Mouse (Mus musculus) gastrocnemius, adult 8-10 months (tissue): ENCODE results near the gene Rpl37. TPM values are rescaled to one million over a fixed set of nuclear protein-coding genes. Genes with fewer than 3 reads are reported as not detected.

ENCODE experiments used
- DNase-seq, 2 experiments: peaks; one replicate each; pipeline ENCODE4 v3.0.0; 2022; ENCODE audit warnings: low spot score in 2 of 2
- total RNA-seq, 4 experiments: library from RNA; stranded (reverse); gene quantifications; 2 replicates each; pipeline ENCODE4 v1.2.4; 2022

Rpl37 gene
- 100 to 1,000 TPM; 169 to 214 (median 203) TPM for total RNA-seq

DNA sequence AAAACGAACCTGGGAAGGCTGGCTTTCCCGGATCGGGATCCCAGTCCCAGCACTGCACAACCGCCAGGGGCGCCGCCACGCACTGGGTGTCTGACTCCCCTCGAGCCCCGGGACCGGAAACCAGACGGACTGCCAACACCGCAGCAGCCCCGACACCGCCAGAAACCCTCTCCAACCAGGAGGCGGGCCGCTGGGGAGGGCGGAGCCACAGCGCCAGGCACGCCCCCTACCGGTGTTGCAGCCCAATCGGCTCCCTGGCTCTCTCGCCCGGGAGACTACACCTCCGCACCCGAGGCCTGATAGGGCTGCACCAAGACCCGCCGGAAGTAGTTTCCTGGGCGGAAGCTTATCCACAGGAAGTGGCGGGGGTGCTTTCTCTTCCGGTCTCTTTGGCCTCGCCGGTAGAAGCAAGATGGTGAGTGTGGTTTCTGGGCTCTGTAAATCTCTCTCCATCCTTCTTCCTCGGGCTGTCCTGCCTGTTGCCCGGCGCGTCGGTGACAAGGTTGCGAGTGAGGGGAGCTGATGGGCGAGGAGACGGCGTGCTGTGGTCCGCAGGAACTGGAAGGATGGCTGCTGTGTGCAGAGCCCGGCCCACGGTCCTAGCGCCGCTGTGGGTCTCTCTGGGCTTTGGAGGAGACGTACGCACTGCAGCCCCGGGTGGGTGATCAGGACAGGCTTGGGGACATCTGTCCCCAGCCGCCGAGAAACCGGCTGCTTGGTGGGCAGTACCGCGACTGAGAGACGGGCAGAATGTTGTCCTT is at the start of gene Rpl37:
TSS of gene Rpl37 (plus strand) at position 376 of the 761 bp plus-strand sequence.
- peak; percentile 97 to 98 for DNase-seq

DNA sequence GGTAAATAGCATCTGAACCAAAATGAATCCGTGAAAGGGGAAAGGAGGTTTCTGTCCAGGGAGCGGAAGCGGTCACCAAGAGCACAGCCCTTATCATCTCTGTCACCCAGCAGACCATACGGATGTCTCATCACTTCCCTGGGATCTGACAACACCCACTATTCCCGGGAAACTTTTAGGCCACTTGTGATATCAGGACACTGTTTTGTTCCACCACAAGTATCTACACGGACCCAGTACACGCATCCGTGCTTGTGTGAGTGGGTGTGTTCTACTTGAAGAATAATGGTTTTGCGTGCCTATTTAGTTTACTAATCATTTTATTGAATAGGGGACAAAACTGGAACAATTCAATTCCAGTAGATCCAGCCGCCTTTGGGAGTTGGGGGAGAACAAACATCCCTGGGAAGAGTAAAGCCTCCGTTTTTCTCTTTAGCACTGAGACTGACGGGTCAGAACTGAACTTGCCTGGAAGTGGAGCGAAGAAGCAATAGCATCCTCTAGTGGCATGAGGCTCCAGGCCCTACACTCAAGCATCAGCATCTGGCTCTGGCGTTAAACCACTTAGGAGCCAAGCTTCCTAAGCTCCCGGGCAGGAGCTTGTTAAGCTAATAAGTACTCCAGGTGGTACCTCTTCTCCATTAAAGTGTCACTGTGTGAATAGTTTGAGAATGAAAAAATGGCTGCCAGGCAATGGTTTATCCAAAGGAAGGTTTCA is 47.5 kb upstream of the Rpl37 start:
- peak in 1 of 2 experiments; percentile 10 for DNase-seq

DNA sequence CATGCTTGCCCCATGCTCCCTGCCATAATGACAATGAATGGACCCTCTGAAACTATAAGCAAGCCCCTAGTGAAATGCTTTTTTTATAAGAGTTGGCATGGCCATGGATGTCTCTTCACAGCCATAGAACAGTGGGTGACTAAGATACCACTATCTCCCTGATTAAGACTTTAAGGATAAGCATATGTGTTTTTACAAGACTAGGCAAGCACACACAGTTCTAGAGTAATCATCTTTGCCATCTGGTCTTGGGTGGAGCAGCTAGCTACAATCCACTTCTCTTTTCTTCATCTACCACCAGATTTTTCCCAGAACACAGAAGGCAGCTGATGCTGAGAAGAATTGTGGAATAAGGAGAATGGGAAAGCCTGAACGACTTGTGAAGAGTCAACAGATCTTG is 35.2 kb upstream of the Rpl37 start:
- no peak for DNase-seq

DNA sequence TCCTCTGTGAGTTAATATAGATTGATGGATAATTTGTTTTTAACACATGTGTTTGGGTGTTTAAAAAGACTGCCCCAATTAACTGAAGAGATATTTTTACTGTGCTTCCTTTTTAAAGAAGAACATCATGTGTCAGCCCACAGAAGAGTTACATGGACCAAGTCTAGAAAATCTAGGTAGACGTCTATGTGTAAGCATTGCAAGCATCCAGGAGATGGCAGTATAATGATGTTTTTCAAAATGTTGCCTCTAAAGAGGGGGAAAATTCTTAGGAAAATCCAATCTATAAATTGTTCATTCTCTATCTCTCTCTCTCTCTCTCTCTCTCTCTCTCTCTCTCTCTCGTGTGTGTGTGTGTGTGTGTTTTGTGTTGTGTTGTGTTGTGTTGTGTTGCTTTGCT is 30.3 kb upstream of the Rpl37 start:
- no peak for DNase-seq

DNA sequence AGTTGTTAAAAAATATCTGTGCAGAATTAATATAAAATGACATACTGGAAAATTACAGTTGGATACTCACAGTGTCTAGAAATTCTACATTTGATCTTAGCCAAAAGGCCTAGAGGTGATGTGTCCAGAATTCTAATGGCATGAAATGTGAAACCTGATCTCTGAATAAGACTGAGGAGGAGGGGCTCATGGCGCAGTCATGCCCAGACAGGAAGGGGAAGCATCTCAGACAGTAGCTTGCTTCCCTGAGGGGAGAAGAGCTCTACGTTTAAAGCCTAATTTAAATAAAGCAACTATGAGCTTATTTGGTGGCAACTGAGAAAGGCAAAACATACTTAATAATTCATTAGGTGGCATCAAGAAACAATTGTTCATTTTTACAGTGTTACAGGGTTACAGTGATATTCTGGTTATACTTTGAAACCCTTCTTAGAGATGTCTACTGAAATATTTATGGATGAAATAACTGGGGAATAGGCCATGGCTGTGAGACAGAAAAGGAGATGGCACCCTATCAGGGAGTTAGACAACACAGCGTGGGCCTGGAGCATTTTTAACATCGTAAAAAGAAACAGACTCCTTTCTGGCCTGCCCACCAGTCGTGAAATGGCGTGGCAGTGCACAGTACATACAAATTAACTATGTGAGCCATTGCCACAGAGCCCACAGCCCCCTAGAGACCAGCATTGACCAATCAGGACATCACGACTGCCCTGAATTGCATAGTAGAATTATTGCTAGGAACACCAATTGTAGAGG is 27.4 kb upstream of the Rpl37 start:
- no peak for DNase-seq

DNA sequence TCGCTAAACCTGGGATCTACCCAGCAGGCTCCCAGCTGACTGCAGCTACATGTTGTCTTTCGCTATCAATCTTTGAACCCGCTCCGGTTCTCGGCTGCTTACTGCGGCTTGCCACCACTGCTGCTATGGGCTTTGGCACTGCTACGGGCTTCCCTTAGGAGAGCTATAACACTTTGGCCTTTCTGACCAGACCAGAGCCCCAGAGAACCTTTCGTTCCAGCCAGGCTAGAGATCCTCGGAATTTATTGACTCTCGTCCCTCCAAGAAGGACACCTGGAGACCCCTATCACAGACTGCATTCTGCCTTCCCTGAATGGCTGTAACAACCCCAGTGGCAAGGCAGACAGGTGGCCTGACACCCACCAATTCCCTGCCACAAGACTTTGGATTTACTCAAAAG is 26.3 kb upstream of the Rpl37 start:
- no peak for DNase-seq

DNA sequence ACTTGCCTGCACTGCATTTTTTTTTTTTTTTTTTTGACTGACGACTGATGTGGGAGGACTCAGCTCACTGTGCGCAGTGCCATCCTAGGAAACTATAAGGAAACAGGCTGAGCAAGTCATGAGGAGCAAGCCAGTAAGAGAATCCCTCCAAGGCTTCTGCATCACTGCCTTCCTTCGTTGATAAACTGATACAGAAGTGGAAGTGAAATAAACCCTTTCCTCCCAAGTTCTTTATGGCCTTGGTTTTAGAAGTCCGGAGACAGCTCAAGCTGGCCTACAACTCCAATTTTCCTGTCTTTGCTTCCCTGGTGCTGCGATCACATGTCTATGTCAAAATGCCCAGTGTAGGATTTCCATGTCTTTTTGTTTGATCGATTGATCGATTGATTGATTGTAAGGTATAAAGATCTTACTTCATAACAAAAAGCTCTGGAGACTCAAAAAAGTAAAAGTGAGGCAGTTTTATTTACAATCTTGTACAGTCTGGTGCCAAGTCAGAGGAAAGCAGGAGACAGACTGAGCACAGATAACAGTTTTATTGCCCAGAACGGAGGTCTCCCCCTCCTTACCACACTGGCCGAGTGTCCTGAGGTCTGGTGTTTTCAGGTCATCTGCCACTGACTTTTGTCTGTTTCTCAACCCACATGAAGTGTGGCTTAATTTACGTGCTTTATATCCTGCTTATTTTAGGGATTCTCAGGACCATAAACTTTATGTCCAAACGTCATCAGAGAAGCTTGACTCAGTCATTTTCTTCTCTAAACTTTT is 20.7 kb upstream of the Rpl37 start:
- no peak for DNase-seq

DNA sequence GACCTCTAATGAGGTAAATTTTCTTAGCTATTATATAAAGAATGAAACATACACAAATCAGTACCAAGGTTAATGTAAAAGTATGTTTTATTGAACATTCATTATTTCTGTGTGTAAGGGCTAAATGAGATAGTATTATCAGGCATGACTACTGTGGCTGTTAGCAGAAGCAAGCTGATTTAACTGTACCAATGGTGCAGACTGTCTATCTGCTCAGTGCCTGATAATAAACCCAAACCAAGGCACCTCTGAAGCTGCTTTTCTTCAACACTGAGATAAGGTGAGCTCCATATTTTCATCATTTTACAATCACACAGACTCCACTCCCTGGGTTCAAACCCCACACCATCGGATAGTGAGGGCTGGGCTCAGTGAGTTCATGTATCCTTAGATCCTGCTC is 19.1 kb upstream of the Rpl37 start:
- no peak for DNase-seq

DNA sequence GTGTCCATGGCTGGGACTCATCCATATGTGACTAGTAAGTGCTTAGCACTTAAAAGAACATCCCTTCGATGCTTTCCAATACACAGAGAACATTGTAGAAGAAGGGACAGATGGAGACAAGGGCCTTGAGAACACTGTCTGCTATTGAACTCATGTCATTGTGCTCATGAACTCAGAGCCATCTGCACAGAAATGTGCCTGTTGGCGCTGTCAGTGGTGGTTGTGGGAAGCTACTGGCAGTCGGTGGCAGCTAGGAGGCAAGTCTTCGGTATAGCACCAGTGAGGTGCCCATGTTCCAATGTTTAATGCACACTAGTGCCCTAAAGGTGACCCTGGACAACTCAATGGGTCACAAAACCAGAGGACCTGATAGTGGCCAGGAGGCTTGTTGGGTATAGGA is 14.1 kb upstream of the Rpl37 start:
- no peak for DNase-seq

DNA sequence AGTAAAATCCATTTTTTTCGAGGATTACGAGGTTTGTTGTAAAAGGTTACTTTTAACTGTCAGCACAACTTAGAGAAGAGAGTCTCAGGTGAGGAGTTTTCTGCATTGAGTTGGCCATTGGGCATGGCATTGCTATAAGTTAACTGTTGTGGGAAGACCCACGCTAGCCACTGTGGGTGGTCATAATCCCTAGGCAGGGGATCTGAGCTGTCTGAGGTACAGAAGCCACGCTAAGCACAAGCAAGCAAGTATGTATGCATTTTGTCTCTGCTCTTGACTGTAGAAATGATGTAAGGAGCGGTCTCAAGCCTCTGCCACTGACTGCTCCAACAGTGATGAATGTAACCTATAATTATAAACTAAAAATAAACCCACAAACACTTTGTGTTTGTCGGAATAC is 10.6 kb upstream of the Rpl37 start:
- no peak for DNase-seq

DNA sequence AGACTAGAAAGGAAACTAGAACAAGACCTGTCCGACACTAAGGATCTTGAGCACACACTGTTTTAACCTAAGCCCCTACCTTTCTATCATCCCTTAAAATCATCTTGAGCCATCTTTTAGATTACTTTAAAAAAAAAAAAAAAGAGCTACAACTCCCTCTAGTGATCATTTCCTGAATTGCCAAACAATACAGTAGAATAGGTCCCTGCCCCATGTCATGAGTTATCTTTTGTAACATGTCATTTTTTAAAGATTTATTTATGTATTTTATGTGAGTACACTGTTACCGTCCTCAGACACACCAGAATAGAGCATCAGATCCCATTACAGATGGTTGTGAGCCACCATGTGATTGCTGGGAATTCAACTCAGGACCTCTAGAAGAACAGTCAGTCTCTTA is 10.2 kb upstream of the Rpl37 start:
- DNase-seq: no peak

DNA sequence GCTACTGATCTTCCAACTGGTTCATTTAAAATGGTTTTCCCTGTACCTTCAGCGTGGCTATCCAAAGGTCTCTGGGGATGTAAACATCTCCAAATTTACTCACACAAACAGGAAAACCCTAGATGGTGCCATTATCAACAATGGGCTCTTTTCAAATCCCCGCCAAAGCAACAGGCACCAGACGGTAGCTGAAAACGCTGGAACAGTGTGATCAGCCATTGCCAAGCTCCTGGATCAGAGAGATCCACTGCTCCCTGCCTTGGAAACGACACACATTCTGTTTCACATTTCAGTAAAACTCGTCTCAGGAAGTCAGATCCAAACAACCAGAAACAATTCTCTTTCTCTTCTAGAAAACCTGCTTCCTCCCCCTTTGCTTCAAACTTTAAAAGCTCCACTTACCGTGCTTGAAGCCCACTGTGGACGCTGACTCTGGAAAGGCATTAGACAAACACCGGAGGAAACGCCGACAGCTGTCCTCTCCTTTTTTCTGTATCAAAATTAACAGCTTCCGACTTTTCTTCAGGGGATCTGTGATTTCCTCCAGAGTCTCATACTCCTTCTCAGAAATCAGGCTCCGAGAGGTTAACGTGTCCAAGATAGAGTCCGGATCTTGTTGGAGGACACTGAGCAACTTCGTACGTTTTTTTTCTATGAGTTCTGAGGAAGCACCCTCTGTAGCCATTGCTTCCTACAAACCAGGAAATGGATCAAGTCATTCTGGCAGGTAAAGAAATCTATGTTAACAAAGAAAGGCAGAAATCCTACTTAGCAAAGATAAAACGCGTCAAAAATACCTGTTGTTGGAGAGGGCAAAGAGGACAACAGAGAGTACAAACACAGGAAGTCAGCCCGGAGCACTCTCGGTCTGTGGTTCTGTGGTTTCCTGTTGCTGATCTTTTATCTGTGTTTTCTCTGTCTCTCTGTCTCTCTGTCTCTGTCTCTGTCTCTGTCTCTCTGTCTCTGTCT is 8.5 kb upstream of the Rpl37 start, which contains the start of gene Card6:
TSS of gene Card6 (minus strand) at position 854 of the 969 bp plus-strand sequence.
- no peak for DNase-seq

DNA sequence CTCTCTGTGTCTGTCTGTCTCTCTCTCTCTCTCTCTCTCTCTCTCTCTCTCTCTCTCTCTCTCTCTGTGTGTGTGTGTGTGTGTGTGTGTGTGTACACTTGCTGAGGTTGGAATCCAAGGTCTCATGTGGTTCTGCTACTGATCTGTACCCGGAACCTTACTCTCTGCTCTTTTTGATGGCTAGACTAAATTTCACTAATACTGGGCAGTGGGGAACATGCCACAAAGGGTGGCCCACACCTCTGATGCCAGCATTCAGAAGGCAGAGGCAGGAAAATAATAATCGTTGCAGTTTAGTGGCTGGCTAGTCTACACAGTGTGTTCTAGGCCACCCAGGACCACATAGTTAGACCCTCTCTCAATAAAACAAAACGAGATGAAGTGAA is 7.8 kb upstream of the Rpl37 start:
- DNase-seq: no peak

DNA sequence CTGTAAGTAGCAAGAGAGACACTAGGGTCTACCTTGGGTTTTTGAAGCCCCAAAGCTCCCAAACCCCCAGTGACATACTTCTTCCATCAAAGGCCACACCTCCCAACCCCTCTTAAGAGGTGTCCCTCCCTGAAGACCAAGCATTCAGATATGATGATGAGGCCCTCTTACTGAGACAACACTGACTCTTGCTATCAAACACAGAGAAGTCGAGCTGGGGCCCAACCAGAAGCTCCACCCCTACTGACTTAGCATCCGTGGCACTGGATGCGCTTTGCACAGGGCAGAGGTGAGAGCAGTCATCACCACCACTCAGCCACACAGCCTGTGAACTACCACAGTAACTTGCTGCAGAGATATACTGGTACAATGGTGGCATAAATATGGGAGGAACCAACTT is 3.8 kb upstream of the Rpl37 start:
- DNase-seq: no peak

DNA sequence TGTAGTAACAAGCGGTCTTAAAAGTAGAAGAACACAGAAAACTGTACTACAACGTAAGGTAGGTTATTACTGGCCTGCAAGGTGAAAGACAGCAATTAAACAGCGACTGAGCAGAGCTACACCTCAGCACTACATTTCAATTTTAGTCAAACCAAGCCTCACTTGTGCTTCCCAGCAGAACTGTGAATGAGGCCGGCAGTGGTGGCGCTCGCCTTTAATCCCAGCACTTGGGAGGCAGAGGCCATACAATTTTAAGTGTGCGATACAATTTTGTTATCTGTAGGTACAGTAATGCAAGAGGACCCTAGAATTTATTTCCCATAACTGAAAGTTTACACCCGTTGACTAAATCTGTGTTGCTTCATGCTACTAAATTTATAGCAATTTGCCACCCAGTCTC is 1.3 kb upstream of the Rpl37 start:
- DNase-seq: no peak

DNA sequence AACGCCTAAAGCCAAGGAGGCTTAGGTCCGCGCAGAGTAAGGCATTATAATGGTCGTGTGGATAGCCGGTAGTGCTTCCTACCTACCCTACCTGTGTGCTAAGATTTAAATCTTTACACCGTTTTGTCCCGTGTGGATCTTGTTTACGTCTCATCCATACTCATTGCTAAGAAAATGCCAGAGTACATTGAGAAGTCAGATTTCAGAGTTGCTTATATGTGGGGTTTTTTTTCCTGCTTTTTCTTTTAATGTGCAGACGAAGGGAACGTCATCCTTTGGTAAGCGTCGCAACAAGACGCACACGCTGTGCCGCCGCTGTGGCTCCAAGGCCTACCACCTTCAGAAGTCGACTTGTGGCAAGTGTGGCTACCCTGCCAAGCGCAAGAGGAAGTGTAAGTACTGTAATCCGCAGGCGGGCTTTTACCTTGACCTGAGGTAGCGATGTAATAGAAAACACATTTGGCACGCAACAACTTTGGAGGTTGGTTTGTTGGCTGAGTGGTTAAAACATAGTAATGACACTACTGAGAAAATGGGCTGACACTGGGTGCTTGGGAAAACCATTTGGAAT is 671 bp downstream of the Rpl37 start:
- no peak for DNase-seq

DNA sequence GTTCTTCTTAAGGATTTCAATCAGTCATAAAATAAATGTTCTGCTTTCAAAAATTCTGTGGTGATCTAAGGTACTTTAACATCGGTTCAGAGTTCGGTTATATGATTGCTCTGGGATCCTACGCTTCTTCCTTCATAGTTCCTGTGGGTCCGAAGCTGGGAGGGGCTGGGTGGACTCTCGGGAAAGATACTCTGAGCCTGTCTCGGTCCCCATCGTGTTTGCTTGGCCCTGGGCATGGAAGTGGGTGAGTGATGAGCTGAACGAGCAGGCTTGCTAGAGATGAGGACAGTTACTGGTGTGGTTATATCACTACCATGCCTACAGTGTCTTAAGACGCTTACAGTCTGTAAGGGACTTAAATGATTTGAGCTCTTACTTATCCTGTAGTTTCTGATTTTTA is 2.2 kb downstream of the Rpl37 start:
- no peak for DNase-seq

DNA sequence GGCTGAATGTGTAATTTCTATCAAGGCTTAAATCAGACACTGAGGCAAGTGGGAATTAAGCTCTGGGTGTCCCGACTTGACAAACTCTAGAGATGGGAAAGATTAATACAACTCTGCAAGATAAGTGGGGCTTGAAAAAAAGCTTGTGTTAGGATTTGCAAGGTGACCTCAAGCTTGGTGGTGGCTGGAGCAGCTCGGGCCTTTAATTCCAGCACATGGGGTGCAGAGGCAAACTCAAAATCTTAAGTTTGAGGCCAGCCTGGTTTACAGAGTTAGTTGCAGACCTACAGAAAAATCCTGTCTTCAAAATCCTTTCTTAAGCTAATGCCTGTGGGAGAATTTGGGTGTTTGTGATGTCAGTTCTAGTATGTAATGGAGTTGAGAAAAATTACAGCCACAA is 2.7 kb downstream of the Rpl37 start:
- DNase-seq: no peak

DNA sequence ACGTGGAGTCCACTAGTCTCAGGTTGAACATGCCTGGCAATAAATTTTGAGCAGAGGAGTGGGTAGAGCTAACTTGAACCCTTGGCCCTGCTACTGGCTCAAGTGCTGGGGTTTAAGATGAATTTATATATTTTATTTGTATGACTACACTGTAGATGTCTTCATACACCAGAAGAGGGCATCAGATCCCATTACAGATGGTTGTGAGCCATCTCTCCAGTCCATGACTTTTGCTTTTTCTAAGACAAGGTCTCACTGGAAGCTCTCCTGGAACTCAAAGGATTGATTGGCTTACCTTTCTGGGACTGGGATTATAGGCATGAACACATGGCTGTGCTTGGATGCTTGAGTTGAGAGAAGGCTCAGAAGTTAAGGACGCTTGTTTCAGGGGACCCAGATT is 3.3 kb downstream of the Rpl37 start:
- DNase-seq: no peak
